Comparison of ENCODE assay signal across 7 mouse cellular contexts in genomic region chr19:9982151-9982851, GRCm38 (mm10). TPM values are rescaled to one million over a fixed set of nuclear protein-coding genes. Genes with fewer than 3 reads are reported as not detected.
A peak's percentile ranks its signal among the peaks of the same experiment; 100 is the strongest.
DNase-seq lines count a peak whose midpoint lies in the region; ATAC-seq lines count a peak whose summit lies in the region.

No protein-coding gene starts in this region.

- under 1% methylated on average over 59 of the region's 59 CpGs for WGBS in embryonic facial prominence, embryonic 10.5 days
- under 1% methylated on average over 58 of the region's 59 CpGs for WGBS in limb, embryonic 10.5 days
- under 1% methylated on average over 59 of the region's 59 CpGs for WGBS in midbrain, embryonic 13.5 days

- peak overlapping the region; percentile 89 for H3K4me3 ChIP-seq in embryonic facial prominence, embryonic 10.5 days
- H3K4me3 ChIP-seq in limb, embryonic 10.5 days: peak overlapping the region; percentile 74
- H3K4me3 ChIP-seq in midbrain, embryonic 13.5 days (replicated peaks): peak overlapping the region; percentile 94

- H3K27me3 ChIP-seq in embryonic facial prominence, embryonic 10.5 days (replicated peaks; ENCODE audit: low read depth, poor library complexity, severe bottlenecking): no peaks in the 10 kb centered on the region
- no peaks in the 10 kb centered on the region for H3K27me3 ChIP-seq in limb, embryonic 10.5 days (ENCODE audit: low read depth, poor library complexity, severe bottlenecking)
- no peaks in the 10 kb centered on the region for H3K27me3 ChIP-seq in midbrain, embryonic 13.5 days

- H3K36me3 ChIP-seq in embryonic facial prominence, embryonic 10.5 days (replicated peaks): peaks cover 32% of the 10 kb centered on the region
- peaks cover 30% of the 10 kb centered on the region for H3K36me3 ChIP-seq in limb, embryonic 10.5 days
- peaks cover 22% of the 10 kb centered on the region for H3K36me3 ChIP-seq in midbrain, embryonic 13.5 days

- peak; percentile 66 for ATAC-seq in granulocyte monocyte progenitor cell, adult 5-6 weeks (replicated peaks; ENCODE audit: poor library complexity, severe bottlenecking)
- peak; percentile 98 for ATAC-seq in midbrain, embryonic 13.5 days

- H3K27ac ChIP-seq in embryonic facial prominence, embryonic 10.5 days (replicated peaks): peak overlapping the region; percentile 94
- H3K27ac ChIP-seq in limb, embryonic 10.5 days: peak overlapping the region; percentile 92
- H3K27ac ChIP-seq in midbrain, embryonic 13.5 days: peak overlapping the region; percentile 92

- peak; percentile 98 for DNase-seq in adrenal gland, postnatal 10 days
- peak; percentile 99 for DNase-seq in embryonic facial prominence, embryonic 10.5 days (ENCODE audit: low spot score)
- DNase-seq in kidney, adult 11 months: peak; percentile 95
- peak; percentile 98 for DNase-seq in limb, embryonic 10.5 days (ENCODE audit: low spot score)
- DNase-seq in spleen, adult 12 weeks (ENCODE audit: low spot score): peak; percentile 98

- H3K9me3 ChIP-seq in embryonic facial prominence, embryonic 10.5 days: no peaks in the 10 kb centered on the region
- H3K9me3 ChIP-seq in limb, embryonic 10.5 days (replicated peaks): no peaks in the 10 kb centered on the region
- H3K9me3 ChIP-seq in midbrain, embryonic 13.5 days: no peaks in the 10 kb centered on the region

- peak overlapping the region; percentile 87 for H3K9ac ChIP-seq in midbrain, embryonic 13.5 days (replicated peaks)

- H3K4me2 ChIP-seq in midbrain, embryonic 13.5 days (replicated peaks): peak overlapping the region; percentile 83

- H3K4me1 ChIP-seq in embryonic facial prominence, embryonic 10.5 days: peaks cover 36% of the 10 kb centered on the region
- H3K4me1 ChIP-seq in limb, embryonic 10.5 days: peaks cover 29% of the 10 kb centered on the region
- peaks cover 23% of the 10 kb centered on the region for H3K4me1 ChIP-seq in midbrain, embryonic 13.5 days (replicated peaks)

RNA-seq across cellular contexts. Expression of gene Fth1, which starts 1.9 kb away (rescaled TPM):
- total RNA-seq in adrenal gland, postnatal 10 days (2021): 1,000 to 10,000 TPM; 2,032 to 2,040 TPM
- 1,291 and 1,338 TPM in 2 replicates for polyA plus RNA-seq in embryonic facial prominence, embryonic 10.5 days (2016; fragmentation: Nextera tagmentation; extraction: Ambion mirVana)
- 806 and 810 TPM in 2 replicates for total RNA-seq in granulocyte monocyte progenitor cell, adult 5-6 weeks (2014; fragmentation: Nextera tagmentation)
- total RNA-seq in granulocyte monocyte progenitor cell, adult 5-6 weeks (2017): 350 and 359 TPM in 2 replicates
- polyA plus RNA-seq in limb, embryonic 10.5 days (2016; fragmentation: Nextera tagmentation; extraction: Ambion mirVana): 1,175 and 1,229 TPM in 2 replicates
- 1,344 and 1,356 TPM in 2 replicates for polyA plus RNA-seq in midbrain, embryonic 13.5 days (2015; fragmentation: Nextera tagmentation; extraction: Ambion mirVana)

RNA-seq across cellular contexts. Expression of gene Best1, which starts 19.1 kb away (rescaled TPM):
- under 1 TPM; 0.39 to 0.45 TPM for total RNA-seq in adrenal gland, postnatal 10 days (2021)
- polyA plus RNA-seq in embryonic facial prominence, embryonic 10.5 days (2016; fragmentation: Nextera tagmentation; extraction: Ambion mirVana): 1.6 TPM in 2 replicates
- not detected in 2 replicates for total RNA-seq in granulocyte monocyte progenitor cell, adult 5-6 weeks (2014; fragmentation: Nextera tagmentation)
- total RNA-seq in granulocyte monocyte progenitor cell, adult 5-6 weeks (2017): 0.09 TPM in 1 of 2 replicates, not detected in the other
- 2.3 TPM in 2 replicates for polyA plus RNA-seq in limb, embryonic 10.5 days (2016; fragmentation: Nextera tagmentation; extraction: Ambion mirVana)
- polyA plus RNA-seq in midbrain, embryonic 13.5 days (2015; fragmentation: Nextera tagmentation; extraction: Ambion mirVana): 1.8 and 2.0 TPM in 2 replicates

RNA-seq across cellular contexts. Expression of gene Rab3il1, which starts 19.2 kb away (rescaled TPM):
- total RNA-seq in adrenal gland, postnatal 10 days (2021): 10 to 100 TPM in 1 of 2 experiments, 1 to 10 TPM in 1; 10.0 to 15.0 TPM
- 51.7 and 57.4 TPM in 2 replicates for polyA plus RNA-seq in embryonic facial prominence, embryonic 10.5 days (2016; fragmentation: Nextera tagmentation; extraction: Ambion mirVana)
- total RNA-seq in granulocyte monocyte progenitor cell, adult 5-6 weeks (2014; fragmentation: Nextera tagmentation): 3.7 and 8.2 TPM in 2 replicates
- 1.9 and 2.8 TPM in 2 replicates for total RNA-seq in granulocyte monocyte progenitor cell, adult 5-6 weeks (2017)
- 39.2 and 41.5 TPM in 2 replicates for polyA plus RNA-seq in limb, embryonic 10.5 days (2016; fragmentation: Nextera tagmentation; extraction: Ambion mirVana)
- polyA plus RNA-seq in midbrain, embryonic 13.5 days (2015; fragmentation: Nextera tagmentation; extraction: Ambion mirVana): 21.0 and 21.4 TPM in 2 replicates

RNA-seq across cellular contexts. Expression of gene Fads3, which starts 59.1 kb away (rescaled TPM):
- 10 to 100 TPM; 11.1 to 14.7 TPM for total RNA-seq in adrenal gland, postnatal 10 days (2021)
- polyA plus RNA-seq in embryonic facial prominence, embryonic 10.5 days (2016; fragmentation: Nextera tagmentation; extraction: Ambion mirVana): 4.0 and 4.3 TPM in 2 replicates
- total RNA-seq in granulocyte monocyte progenitor cell, adult 5-6 weeks (2014; fragmentation: Nextera tagmentation): 0.38 and 0.97 TPM in 2 replicates
- 0.22 and 1.4 TPM in 2 replicates for total RNA-seq in granulocyte monocyte progenitor cell, adult 5-6 weeks (2017)
- polyA plus RNA-seq in limb, embryonic 10.5 days (2016; fragmentation: Nextera tagmentation; extraction: Ambion mirVana): 2.4 and 3.2 TPM in 2 replicates
- polyA plus RNA-seq in midbrain, embryonic 13.5 days (2015; fragmentation: Nextera tagmentation; extraction: Ambion mirVana): 8.7 and 9.1 TPM in 2 replicates

Comparison
In these comparisons a context has a peak if more than half of its experiments do, and no peak if none do; other contexts are left out.
1. Peak in every context shown above with its lines: DNase-seq, ATAC-seq, H3K4me3 ChIP-seq and H3K27ac ChIP-seq.